Mouse (Mus musculus): ENCODE measurements at regions not wholly inside any gene's neighbourhood (a gene's known extent, or its start where the extent isn't known, plus 50 kb on each side); places are given as distances from the start of the nearest gene placed in this dataset.
A peak's percentile ranks its signal among the peaks of the same experiment; 100 is the strongest.

GRCm38 (mm10) chr9:52356549-52356948 is 188.2 kb upstream of the Zc3h12c start:
- Histone ChIP-seq H3K9ac (ENCODE audit: control insufficient read depth, low read depth, low read length, poor library complexity, severe bottlenecking) (no peak overlapping the region), H3K79me2 (ENCODE audit: control insufficient read depth, insufficient read depth, low read length, poor library complexity) (no peaks in the 10 kb centered on the region), H3K27ac (ENCODE audit: control insufficient read depth, low read depth, low read length) (no peak overlapping the region), H3K36me3 (ENCODE audit: control insufficient read depth in 1 of 2, insufficient read depth in 2 of 2, low read length in 2 of 2) (no peaks in the 10 kb centered on the region), H3K4me1 (ENCODE audit: control insufficient read depth in 1 of 2, insufficient read depth in 2 of 2, low read length in 2 of 2) (no peaks in the 10 kb centered on the region), H3K9me3 (replicated peaks; ENCODE audit: insufficient read depth, low read length) (no peaks in the 10 kb centered on the region), H3K4me3 (ENCODE audit: control insufficient read depth in 1 of 2, insufficient read depth in 1 of 2, low read depth in 2 of 2, low read length in 2 of 2) (no peak overlapping the region), H3K27me3 (ENCODE audit: control insufficient read depth in 1 of 2, insufficient read depth in 2 of 2, low read length in 2 of 2) (no peaks in the 10 kb centered on the region; a peak in 2 of 4 replicates)
- TF ChIP-seq POLR2A (IDR thresholded peaks at IDR 0.05; ENCODE audit: control insufficient read depth in 1 of 2, insufficient read depth in 1 of 2, low read depth in 1 of 2, low read length in 2 of 2, poor library complexity in 1 of 2) (no peak), ZMIZ1 (IDR thresholded peaks at IDR 0.05; ENCODE audit: low read depth, low read length) (no peak), TCF12 (IDR thresholded peaks at IDR 0.05; ENCODE audit: low read depth, low read length) (no peak), MAZ (IDR thresholded peaks at IDR 0.05; ENCODE audit: low read depth, low read length) (no peak), EP300 (IDR thresholded peaks at IDR 0.05; ENCODE audit: low read depth in 1 of 2, low read length in 2 of 2) (no peak), ZKSCAN1 (IDR thresholded peaks at IDR 0.05; ENCODE audit: low read depth, low read length) (no peak), SIN3A (IDR thresholded peaks at IDR 0.05; ENCODE audit: low read length) (no peak), MAFK (IDR thresholded peaks at IDR 0.05; ENCODE audit: borderline replicate concordance, low read depth, low read length) (no peak), KAT2A (conservative IDR thresholded peaks at IDR 0.05; ENCODE audit: low read depth, low read length) (no peak)
- peak; percentile 6 for DNase-seq (ENCODE audit: low read depth, low spot score)

DNA sequence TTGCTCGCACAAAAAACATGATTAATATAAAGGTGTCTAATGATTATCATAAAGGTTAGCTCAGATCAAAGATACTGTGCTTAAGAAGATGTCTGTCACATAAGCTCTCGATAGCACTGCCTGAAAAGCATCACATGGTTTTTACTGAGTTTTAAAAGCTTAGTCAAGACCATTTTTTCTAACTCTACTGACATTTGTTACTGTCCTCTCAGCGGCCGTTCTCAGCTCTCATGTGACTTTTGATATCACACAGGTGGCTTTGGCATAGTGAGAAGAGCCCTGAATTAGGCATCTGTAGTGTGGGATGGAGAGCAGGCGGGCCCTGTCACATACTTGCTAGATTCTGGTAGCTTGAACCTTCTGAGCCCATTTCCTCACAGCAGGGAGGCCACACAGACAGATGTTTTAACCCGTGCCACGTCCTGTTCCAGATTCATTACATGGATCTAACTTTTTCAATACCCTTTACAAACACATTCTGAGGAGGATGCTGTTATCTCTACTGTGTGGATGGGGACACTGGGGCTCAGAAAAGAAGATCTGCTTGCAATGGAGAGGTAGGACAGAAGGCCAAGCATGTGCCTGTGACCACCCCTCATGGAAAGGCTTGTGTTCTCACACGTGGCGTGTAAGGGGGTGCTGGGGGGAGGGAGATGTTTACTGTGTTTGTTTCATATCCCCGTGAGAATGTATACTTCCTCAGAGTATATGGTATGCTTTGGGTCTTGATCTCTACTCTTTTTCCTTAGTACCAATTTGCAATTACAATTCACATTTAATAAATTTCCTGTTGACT is 187.0 kb upstream of the Zc3h12c start:
- Histone ChIP-seq H3K36me3 (ENCODE audit: control insufficient read depth in 1 of 2, insufficient read depth in 2 of 2, low read length in 2 of 2) (no peaks in the 10 kb centered on the region), H3K4me3 (ENCODE audit: control insufficient read depth in 1 of 2, insufficient read depth in 1 of 2, low read depth in 2 of 2, low read length in 2 of 2) (no peak overlapping the region), H3K4me1 (ENCODE audit: control insufficient read depth in 1 of 2, insufficient read depth in 2 of 2, low read length in 2 of 2) (no peaks in the 10 kb centered on the region), H3K27me3 (ENCODE audit: control insufficient read depth in 1 of 2, insufficient read depth in 2 of 2, low read length in 2 of 2) (no peaks in the 10 kb centered on the region; a peak in 2 of 4 replicates), H3K9me3 (replicated peaks; ENCODE audit: insufficient read depth, low read length) (no peaks in the 10 kb centered on the region), H3K79me2 (ENCODE audit: control insufficient read depth, insufficient read depth, low read length, poor library complexity) (no peaks in the 10 kb centered on the region), H3K27ac (ENCODE audit: control insufficient read depth, low read depth, low read length) (no peak overlapping the region), H3K9ac (ENCODE audit: control insufficient read depth, low read depth, low read length, poor library complexity, severe bottlenecking) (no peak overlapping the region)
- DNase-seq (ENCODE audit: low read depth, low spot score) = no peak
- TF ChIP-seq MAFK (IDR thresholded peaks at IDR 0.05; ENCODE audit: borderline replicate concordance, low read depth, low read length) (no peak), CHD1 (IDR thresholded peaks at IDR 0.05; ENCODE audit: low read depth, low read length) (no peak), USF2 (IDR thresholded peaks at IDR 0.05; ENCODE audit: borderline replicate concordance in 1 of 2, insufficient read depth in 1 of 2, low read depth in 1 of 2, low read length in 2 of 2) (no peak)
